Mouse (Mus musculus) embryonic facial prominence, embryonic 14.5 days (tissue): ENCODE data around the gene Tppp. TPM values are rescaled to one million over a fixed set of nuclear protein-coding genes. Genes with fewer than 3 reads are reported as not detected.
"Not testable (repeated sequence)": the region's sequence is repeated elsewhere in the genome, so short reads cannot be mapped to it uniquely, and the experiment has no call there.

Source experiments
- ATAC-seq: fragments of 200-750 bp; cut with Nextera tagmentation; 2 replicates; pipeline ENCODE4 v1.8.0; 2017; ENCODE audit warnings: low read depth, moderate number of reproducible peaks, moderate TSS enrichment
- DNase-seq: peaks from one replicate; pipeline ENCODE4 v3.0.0-alpha.2; 2015; ENCODE audit warnings: low spot score
- H3K27ac ChIP-seq: fragments of 300-500 bp; sonication (generic); replicated peaks from 2 replicates; pipeline ENCODE4 v1.5.1; 2014; ENCODE audit warnings: low read depth, mild to moderate bottlenecking, low read length, moderate library complexity
- H3K27me3 ChIP-seq: fragments of 300-500 bp; sonication (generic); replicated peaks from 2 replicates; pipeline ENCODE4 v1.6.1; 2014; ENCODE audit warnings: low read length; ENCODE audit not compliant: control insufficient read depth, insufficient read depth
- H3K36me3 ChIP-seq: fragments of 300-500 bp; sonication (generic); 2 replicates; pipeline ENCODE4 v1.6.1; 2014; ENCODE audit warnings: low read length, mixed read lengths; ENCODE audit not compliant: control insufficient read depth, insufficient read depth
- H3K4me1 ChIP-seq: fragments of 300-500 bp; sonication (generic); 2 replicates; pipeline ENCODE4 v1.6.1; 2014; ENCODE audit warnings: antibody characterized with exemption, low read length; ENCODE audit not compliant: control insufficient read depth, insufficient read depth
- H3K4me2 ChIP-seq: fragments of 300-500 bp; sonication (generic); 2 replicates; pipeline ENCODE4 v1.6.1; 2014; ENCODE audit warnings: low read depth, mild to moderate bottlenecking, low read length, moderate library complexity, mixed read lengths
- H3K4me3 ChIP-seq: fragments of 300-500 bp; sonication (generic); 2 replicates; pipeline ENCODE4 v1.5.1; 2014; ENCODE audit warnings: low read depth, mild to moderate bottlenecking, low read length
- H3K9ac ChIP-seq: fragments of 300-500 bp; sonication (generic); 2 replicates; pipeline ENCODE4 v1.6.1; 2014; ENCODE audit warnings: low read depth, mild to moderate bottlenecking, low read length, moderate library complexity, mixed read lengths
- H3K9me3 ChIP-seq: fragments of 300-500 bp; sonication (generic); 2 replicates; pipeline ENCODE4 v1.6.1; 2016; ENCODE audit warnings: low read length; ENCODE audit not compliant: control insufficient read depth
- WGBS: fragments of 180-500 bp; shearing (Covaris S2); extraction: QIAGEN DNeasy Blood & Tissue Kit; methylation state at CpG from one replicate; pipeline ENCODE4 v1.1.7; 2014; 5-methylcytosine and 5-hydroxymethylcytosine counted together
- polyA plus RNA-seq: library from polyadenylated mRNA; unstranded; fragments of >200 nt; fragmentation: Nextera tagmentation; extraction: Ambion mirVana; gene quantifications from 2 replicates; pipeline ENCODE4 v1.2.1, GENCODE M21; 2014

Tppp gene
- polyA plus RNA-seq, 1 experiment from 2014 or later, result 3.6 TPM

DNA sequence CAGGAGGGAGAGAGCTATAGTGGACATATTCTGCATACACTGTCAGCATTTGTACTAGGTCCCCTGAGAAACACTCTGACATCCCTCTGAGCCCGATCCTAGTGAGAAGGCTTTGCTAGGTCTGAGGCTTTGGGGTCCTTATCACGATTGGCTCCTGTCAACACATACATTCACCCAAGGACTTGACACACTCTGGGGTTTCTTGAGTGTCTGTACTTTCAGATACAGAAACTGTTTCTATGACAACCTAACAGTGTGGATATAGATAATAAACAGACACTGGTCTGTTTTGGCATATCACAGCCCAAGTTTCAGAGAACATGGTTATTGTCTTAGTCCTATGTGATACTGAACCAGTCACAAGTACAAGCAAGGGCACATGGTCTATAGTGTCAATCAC lies 18.4 kb upstream of the Tppp start:
- ATAC-seq (peak; percentile 22; the same call in 1 of the 2 replicates), DNase-seq (no peak)
- no peaks in the 10 kb centered on the region for H3K4me1 ChIP-seq
- H3K4me2 ChIP-seq, result no peak overlapping the region
- no peak overlapping the region for H3K27ac ChIP-seq
- no peak overlapping the region for H3K9ac ChIP-seq
- H3K36me3 ChIP-seq, result no peaks in the 10 kb centered on the region
- 79% methylated on average over 2 of the region's 2 CpGs for WGBS
- H3K4me3 ChIP-seq, result no peak overlapping the region
- H3K9me3 ChIP-seq, result no peaks in the 10 kb centered on the region
- H3K27me3 ChIP-seq, result no peaks in the 10 kb centered on the region

DNA sequence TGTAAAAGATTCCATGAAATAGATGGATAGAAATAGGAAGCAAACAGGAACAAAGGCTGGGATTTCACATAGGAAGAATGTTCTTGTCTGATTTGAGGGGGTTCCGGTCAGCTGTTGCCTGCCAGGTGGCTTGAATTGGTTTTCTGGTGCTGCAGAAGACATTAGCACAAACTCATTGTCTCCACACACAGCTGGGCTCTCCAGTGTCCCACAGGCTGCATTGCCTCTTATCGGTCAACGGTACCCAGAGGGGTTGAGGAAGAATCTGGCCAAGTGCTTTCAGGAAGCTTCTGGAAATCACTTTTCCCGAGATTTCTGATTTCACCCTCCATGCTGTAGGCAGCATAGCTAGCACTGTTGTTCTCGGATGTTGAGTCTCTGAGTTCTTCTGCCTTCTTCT lies 17.9 kb upstream of the Tppp start:
- no peak for DNase-seq
- H3K9ac ChIP-seq, result no peak overlapping the region
- H3K9me3 ChIP-seq, result no peaks in the 10 kb centered on the region
- no peak overlapping the region for H3K4me3 ChIP-seq
- no peak overlapping the region for H3K27ac ChIP-seq
- H3K36me3 ChIP-seq, result no peaks in the 10 kb centered on the region
- no peaks in the 10 kb centered on the region for H3K27me3 ChIP-seq
- WGBS, result 81% methylated on average over 5 of the region's 5 CpGs
- no peaks in the 10 kb centered on the region for H3K4me1 ChIP-seq
- H3K4me2 ChIP-seq, result no peak overlapping the region
- no peak for ATAC-seq

DNA sequence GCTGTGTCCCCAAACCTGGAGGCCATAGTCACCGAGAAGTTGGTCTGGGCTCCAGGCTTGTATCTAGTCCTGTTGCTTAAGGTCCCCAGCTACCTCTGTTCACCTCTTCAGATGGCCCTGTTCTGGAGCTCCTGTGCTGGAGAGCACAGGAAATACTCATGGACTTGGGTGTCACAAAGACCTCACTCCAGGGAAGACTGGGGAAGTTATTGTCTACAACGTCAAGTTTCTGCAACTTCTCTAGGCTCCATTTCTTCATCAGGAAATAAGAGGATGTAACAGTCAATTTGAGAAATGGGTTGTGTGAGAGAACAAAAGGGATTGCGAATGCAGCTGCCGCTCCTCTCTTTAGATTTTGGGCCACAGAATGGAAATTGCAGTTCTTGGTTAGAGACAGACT lies 12.8 kb upstream of the Tppp start:
- ATAC-seq (no peak), DNase-seq (no peak)
- H3K27me3 ChIP-seq, result no peaks in the 10 kb centered on the region; the same call in 1 of the 2 replicates
- H3K27ac ChIP-seq, result no peak overlapping the region
- no peak overlapping the region for H3K4me2 ChIP-seq
- no peak overlapping the region for H3K9ac ChIP-seq
- no peaks in the 10 kb centered on the region for H3K9me3 ChIP-seq
- no peaks in the 10 kb centered on the region for H3K4me1 ChIP-seq
- no peaks in the 10 kb centered on the region for H3K36me3 ChIP-seq
- no peak overlapping the region for H3K4me3 ChIP-seq
- 84% methylated on average over 4 of the region's 4 CpGs for WGBS

DNA sequence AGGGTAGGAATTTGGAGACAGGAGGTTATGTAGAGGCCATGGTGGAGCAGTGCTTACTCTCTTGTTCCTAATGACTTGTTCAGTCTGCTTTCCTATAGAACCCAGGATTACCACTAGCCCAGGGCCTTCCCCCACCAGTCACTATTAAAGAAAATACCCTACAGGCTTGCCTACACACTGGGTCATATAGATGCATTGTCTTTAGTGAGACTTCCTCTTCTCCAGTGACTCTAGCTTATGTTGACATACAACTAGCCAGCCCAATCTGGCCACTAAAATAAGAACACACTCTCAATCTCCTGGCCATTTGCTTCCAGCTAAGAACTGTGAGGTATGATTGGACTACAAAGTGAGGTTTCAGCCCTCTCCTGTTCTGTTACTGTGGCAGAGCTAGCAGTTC lies 8.7 kb upstream of the Tppp start:
- no peak overlapping the region for H3K4me3 ChIP-seq
- H3K4me2 ChIP-seq, result no peak overlapping the region
- DNase-seq, result no peak
- no peak overlapping the region for H3K27ac ChIP-seq
- no peak overlapping the region for H3K9ac ChIP-seq
- no peaks in the 10 kb centered on the region; the same call in 1 of the 2 replicates for H3K27me3 ChIP-seq
- no peaks in the 10 kb centered on the region for H3K9me3 ChIP-seq
- H3K36me3 ChIP-seq, result no peaks in the 10 kb centered on the region
- ATAC-seq, result no peak
- no peaks in the 10 kb centered on the region for H3K4me1 ChIP-seq

DNA sequence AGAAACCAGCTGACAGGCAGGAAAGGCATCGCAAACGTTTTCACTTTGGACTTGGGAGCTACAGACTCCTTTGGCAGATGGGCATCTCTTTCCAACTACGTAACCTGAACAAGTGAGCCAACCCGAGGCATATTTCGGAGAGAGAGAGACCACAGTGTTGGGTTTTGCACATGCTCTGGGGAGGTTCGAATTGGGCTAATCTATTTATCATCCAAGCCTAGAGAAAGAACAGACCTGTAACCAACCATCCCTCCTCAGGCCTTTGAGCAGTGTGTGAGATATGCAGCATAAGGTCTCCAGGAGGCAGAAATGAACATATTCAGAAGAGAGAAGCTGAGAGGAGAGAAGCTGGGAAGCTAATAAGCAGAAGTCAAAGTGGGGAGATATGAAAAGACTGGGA lies 8.2 kb upstream of the Tppp start:
- Histone ChIP-seq H3K4me2 (no peak overlapping the region), H3K36me3 (no peaks in the 10 kb centered on the region), H3K4me3 (no peak overlapping the region), H3K9ac (no peak overlapping the region), H3K27me3 (no peaks in the 10 kb centered on the region; the same call in 1 of the 2 replicates), H3K4me1 (no peaks in the 10 kb centered on the region), H3K9me3 (no peaks in the 10 kb centered on the region), H3K27ac (no peak overlapping the region)
- ATAC-seq (no peak), DNase-seq (no peak)
- 74% methylated on average over 6 of the region's 6 CpGs for WGBS

DNA sequence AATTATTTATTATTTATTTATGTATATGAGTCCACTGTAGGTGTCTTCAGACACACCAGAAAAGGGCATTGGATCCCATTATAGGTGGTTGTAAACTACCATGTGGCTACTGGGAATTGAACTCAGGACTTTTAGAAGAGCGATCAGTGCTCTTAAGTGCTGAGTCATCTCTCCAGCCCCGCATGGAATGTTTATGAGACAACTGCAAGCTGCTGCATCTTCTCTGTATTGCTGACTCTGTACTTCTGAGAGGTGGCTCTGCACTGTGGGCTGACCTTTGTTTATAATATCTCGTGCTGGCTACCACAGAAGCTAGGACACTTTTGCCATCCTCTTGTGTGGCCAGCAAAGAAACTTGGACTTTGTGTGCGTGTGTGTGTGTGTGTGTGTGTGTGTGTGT lies 7.7 kb upstream of the Tppp start:
- no peak overlapping the region for H3K4me2 ChIP-seq
- H3K4me1 ChIP-seq, result no peaks in the 10 kb centered on the region
- H3K27me3 ChIP-seq, result no peaks in the 10 kb centered on the region; the same call in none of the 2 replicates
- no peak overlapping the region for H3K4me3 ChIP-seq
- no peak overlapping the region for H3K9ac ChIP-seq
- H3K36me3 ChIP-seq, result no peaks in the 10 kb centered on the region
- WGBS, result 68% methylated on average over 4 of the region's 4 CpGs
- H3K27ac ChIP-seq, result no peak overlapping the region
- H3K9me3 ChIP-seq, result no peaks in the 10 kb centered on the region
- DNase-seq (no peak), ATAC-seq (no peak)

DNA sequence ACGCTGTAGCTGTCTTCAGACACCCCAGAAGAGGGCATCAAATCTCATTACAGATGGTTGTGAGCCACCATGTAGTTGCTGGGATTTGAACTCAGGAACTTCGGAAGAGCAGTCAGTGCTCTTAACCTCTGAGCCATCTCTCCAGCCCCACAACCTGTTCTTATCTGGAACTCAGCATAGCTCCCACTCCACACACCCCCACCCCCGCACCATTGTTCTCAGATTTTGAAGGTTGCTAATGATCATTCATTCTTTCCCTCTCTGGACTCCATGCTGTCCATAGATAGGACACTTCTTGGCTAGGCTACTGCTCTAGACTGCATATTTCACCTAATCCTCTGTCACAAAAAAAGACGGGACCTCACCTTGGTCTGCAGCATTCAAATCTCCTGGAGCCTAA lies 2.3 kb upstream of the Tppp start:
- H3K9ac ChIP-seq, ATAC-seq, H3K4me2 ChIP-seq, DNase-seq, H3K4me3 ChIP-seq, H3K27ac ChIP-seq, H3K36me3 ChIP-seq, H3K9me3 ChIP-seq: not testable (repeated sequence)
- H3K4me1 ChIP-seq, result peaks cover 11% of the 10 kb centered on the region; the same call in 1 of the 2 replicates
- H3K27me3 ChIP-seq, result peaks cover 17% of the 10 kb centered on the region
- 93% methylated on average over 4 of the region's 4 CpGs for WGBS

DNA sequence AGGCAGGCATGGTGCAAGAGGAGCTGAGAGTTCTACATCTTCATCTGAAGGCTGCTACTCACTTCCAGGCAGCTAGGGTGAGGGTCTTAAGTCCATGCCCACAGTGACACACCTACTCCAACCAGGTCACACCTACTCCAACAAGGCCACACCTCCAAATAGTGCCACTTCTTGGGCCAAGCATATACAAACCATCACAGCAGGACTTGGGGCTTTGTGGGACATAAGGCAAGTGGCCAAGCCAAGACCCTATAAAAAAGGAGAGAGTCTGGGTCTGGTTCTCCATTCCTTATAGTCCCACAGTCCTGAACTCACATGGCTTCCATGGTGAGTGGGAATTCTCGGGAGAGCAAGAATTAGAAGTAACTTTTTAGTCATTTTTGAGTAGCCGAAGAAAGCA lies 991 bp upstream of the Tppp start:
- H3K9me3 ChIP-seq, H3K4me3 ChIP-seq, H3K36me3 ChIP-seq, H3K4me2 ChIP-seq, DNase-seq, ATAC-seq, H3K27ac ChIP-seq, H3K9ac ChIP-seq: not testable (repeated sequence)
- WGBS, result 77% methylated on average over 2 of the region's 2 CpGs
- peaks cover 20% of the 10 kb centered on the region for H3K27me3 ChIP-seq
- H3K4me1 ChIP-seq, result peaks cover 11% of the 10 kb centered on the region; the same call in 1 of the 2 replicates

DNA sequence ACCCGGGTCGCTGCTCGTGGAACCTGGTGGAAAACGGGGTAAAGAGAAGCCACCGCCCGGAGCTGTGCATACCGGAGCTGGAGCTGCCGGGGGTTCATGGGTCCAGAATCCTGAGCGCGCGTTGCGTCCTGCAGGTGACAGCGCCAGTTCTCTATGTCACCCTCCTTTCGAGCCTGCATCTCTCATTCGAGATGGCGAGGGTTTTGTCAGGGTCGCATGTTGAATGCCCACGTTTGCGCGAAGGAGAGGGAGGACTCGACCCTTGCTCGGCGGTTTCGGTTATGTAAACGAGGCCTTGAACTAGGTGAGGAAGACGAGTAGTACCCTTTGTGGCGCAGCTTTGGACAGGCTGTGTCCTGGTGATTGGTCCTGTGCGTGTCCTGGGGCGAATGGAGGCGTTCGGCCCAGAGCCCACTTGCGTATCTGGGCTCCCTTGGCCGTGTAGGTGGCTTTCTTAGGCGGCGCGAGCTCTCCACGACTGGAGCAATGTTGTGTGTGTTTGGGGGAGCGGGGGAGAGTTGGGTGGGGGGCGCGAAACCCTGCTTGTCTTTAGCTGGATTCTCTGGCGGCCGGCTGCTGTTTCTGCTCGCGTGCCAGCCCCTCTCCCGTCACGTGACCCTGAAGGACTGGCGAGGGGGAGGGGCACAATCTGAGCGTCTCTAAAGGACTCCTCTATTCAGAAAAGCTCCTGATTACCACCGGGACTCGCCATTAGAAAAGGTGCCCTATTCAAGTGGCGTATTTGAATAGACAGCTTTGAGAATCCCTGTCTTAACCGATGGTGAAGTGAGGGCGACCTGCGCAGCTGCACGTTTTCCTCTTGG lies 796 bp downstream of the Tppp start:
- peak overlapping the region; percentile 54 for H3K4me3 ChIP-seq
- H3K27ac ChIP-seq, result no peak overlapping the region
- peak overlapping the region; percentile 54 for H3K9ac ChIP-seq
- peaks cover 20% of the 10 kb centered on the region for H3K27me3 ChIP-seq
- H3K9me3 ChIP-seq, result no peaks in the 10 kb centered on the region
- WGBS, result under 1% methylated on average over 51 of the region's 55 CpGs
- DNase-seq, result peak; percentile 81
- H3K4me1 ChIP-seq, result peaks cover 11% of the 10 kb centered on the region; the same call in 1 of the 2 replicates
- no peak; the same call in 1 of the 2 replicates for ATAC-seq
- peak overlapping the region; percentile 99 for H3K4me2 ChIP-seq
- H3K36me3 ChIP-seq, result no peaks in the 10 kb centered on the region
